Mouse (Mus musculus) v-Abl transformed pro-B cells (cell line): Measurements from ENCODE around the gene Snap29.

Source experiments
- in situ Hi-C, 2 experiments: fragments of 400-800 bp; cut with MboI; formaldehyde crosslinking; loops; one replicate each; pipeline ENCODE4 v1.15.1; 2025; ENCODE audit not compliant: unreplicated experiment in 2 of 2

The Snap29 gene

GRCm38 (mm10) chr16:17405736-17406443 lies at the start of gene Snap29, which contains the start of gene Pi4ka:
Gene Snap29 (plus strand): TSS chr16:17405986.
Gene Pi4ka (minus strand): TSS chr16:17406314.
- in situ Hi-C loops: loop anchor here in 1 of 2 experiments (10.0 kb wide), 1 partner anchor 49 kb away; the partner anchor contains the start of gene Crkl

GRCm38 (mm10) chr16:17356031-17356430 lies 49.8 kb upstream of the Snap29 start:
- in situ Hi-C loops: no loop called here

GRCm38 (mm10) chr16:17358787-17359186 lies 47.0 kb upstream of the Snap29 start:
- in situ Hi-C loops: no loop called here

- in situ Hi-C loops: no loop called here
Measured at GRCm38 (mm10) chr16:17382306-17382705, 23.5 kb upstream of the Snap29 start.

- in situ Hi-C loops: no loop called here
Measured at GRCm38 (mm10) chr16:17383594-17384326, 22.0 kb upstream of the Snap29 start.

GRCm38 (mm10) chr16:17392784-17393183 lies 13.0 kb upstream of the Snap29 start:
- in situ Hi-C loops: no loop called here

GRCm38 (mm10) chr16:17402855-17403254 lies 2.9 kb upstream of the Snap29 start:
- in situ Hi-C loops: loop anchor here (5.0 to 10.0 kb wide), 3 partner anchors 52 to 129 kb away; partner anchors contain the start of genes Crkl (in 1 of the 2) and Thap7 (in 1 of the 2)

GRCm38 (mm10) chr16:17405271-17405696 lies 502 bp upstream of the Snap29 start:
- in situ Hi-C loops: loop anchor here in 1 of 2 experiments (10.0 kb wide), 1 partner anchor 50 kb away; the partner anchor contains the start of gene Crkl

GRCm38 (mm10) chr16:17406512-17407231 lies 886 bp downstream of the Snap29 start:
- in situ Hi-C loops: loop anchor here in 1 of 2 experiments (10.0 kb wide), 1 partner anchor 48 kb away; the partner anchor contains the start of gene Crkl

- in situ Hi-C loops: loop anchor here in 1 of 2 experiments (10.0 kb wide), 1 partner anchor 46 kb away; the partner anchor contains the start of gene Crkl
Measured at GRCm38 (mm10) chr16:17409046-17409445, 3.3 kb downstream of the Snap29 start.

GRCm38 (mm10) chr16:17410209-17410608 lies 4.4 kb downstream of the Snap29 start:
- in situ Hi-C loops: no loop called here

- in situ Hi-C loops: no loop called here
Measured at GRCm38 (mm10) chr16:17423021-17423420, 17.2 kb downstream of the Snap29 start.

GRCm38 (mm10) chr16:17432576-17432975 lies 26.8 kb downstream of the Snap29 start:
- in situ Hi-C loops: no loop called here

GRCm38 (mm10) chr16:17451541-17452372 lies 46.0 kb downstream of the Snap29 start, which contains the start of gene Crkl:
Gene Crkl (plus strand): TSS chr16:17451987.
- in situ Hi-C loops: loop anchor here in 1 of 2 experiments (10.0 kb wide), 1 partner anchor 47 kb away; the partner anchor contains the start of genes Pi4ka and Snap29

GRCm38 (mm10) chr16:17452373-17452715 lies 46.6 kb downstream of the Snap29 start:
- in situ Hi-C loops: loop anchor here in 1 of 2 experiments (10.0 kb wide), 1 partner anchor 48 kb away; the partner anchor contains the start of genes Pi4ka and Snap29

- in situ Hi-C loops: loop anchor here in 1 of 2 experiments (10.0 kb wide), 1 partner anchor 52 kb away; the partner anchor contains the start of genes Pi4ka and Snap29
Measured at GRCm38 (mm10) chr16:17456901-17457300, 51.1 kb downstream of the Snap29 start.

- in situ Hi-C loops: loop anchor here in 1 of 2 experiments (5.0 kb wide), 1 partner anchor 58 kb away; no protein-coding TSS in a partner anchor
Measured at GRCm38 (mm10) chr16:17460254-17460653, 54.5 kb downstream of the Snap29 start.

GRCm38 (mm10) chr16:17461596-17461995 lies 55.8 kb downstream of the Snap29 start:
- in situ Hi-C loops: loop anchor here in 1 of 2 experiments (5.0 kb wide), 1 partner anchor 59 kb away; no protein-coding TSS in a partner anchor

- in situ Hi-C loops: loop anchor here in 1 of 2 experiments (5.0 kb wide), 1 partner anchor 61 kb away; no protein-coding TSS in a partner anchor
Measured at GRCm38 (mm10) chr16:17463184-17463583, 57.4 kb downstream of the Snap29 start.
